Mouse (Mus musculus) layer of hippocampus, adult 2 months (tissue): ENCODE data around the gene Gng2. TPM values are rescaled to one million over a fixed set of nuclear protein-coding genes. Genes with fewer than 3 reads are reported as not detected.

Source experiments
- DNase-seq, 2 experiments: peaks; one replicate each; pipeline ENCODE4 v3.0.0; 2022; ENCODE audit warnings: low spot score in 2 of 2
- H3K27ac ChIP-seq: fragments of 200-600 bp; 2 replicates; pipeline ENCODE4 v1.8.1; 2022
- H3K4me3 ChIP-seq: fragments of 200-600 bp; 2 replicates; pipeline ENCODE4 v1.8.1; 2022; ENCODE audit warnings: mild to moderate bottlenecking
- CTCF ChIP-seq: fragments of 200-600 bp; conservative IDR thresholded peaks from 2 replicates; pipeline ENCODE4 v1.8.1; 2022; ENCODE audit warnings: antibody characterized with exemption, mild to moderate bottlenecking, moderate library complexity
- long read RNA-seq, 2 experiments: library from polyadenylated mRNA; stranded (forward); transcript quantifications; one replicate each; pipeline ENCODE4 v2.0.0; 2021; ENCODE audit warnings: borderline mapping rate in 2 of 2
- total RNA-seq, 2 experiments: library from RNA; stranded (reverse); gene quantifications; 2 replicates each; pipeline ENCODE4 v1.2.3; 2021

The Gng2 gene
- 100 to 1,000 TPM; 285 to 305 TPM for total RNA-seq
- long read RNA-seq, experiment 1, transcript Gng2-204 (4 exons, 3,826 nt) = major isoform, 16 of 26 reads
- long read RNA-seq, experiment 1, partial matches to known transcripts = 0 of 26 reads
- long read RNA-seq, experiment 1, other reads (novel, unspliced or antisense) = 6 of 26 reads
- long read RNA-seq, experiment 2, transcript Gng2-204 (4 exons, 3,826 nt) = major isoform, 22 of 43 reads
- long read RNA-seq, experiment 2, partial matches to known transcripts = 1 of 43 reads
- long read RNA-seq, experiment 2, other reads (novel, unspliced or antisense) = 16 of 43 reads

DNA sequence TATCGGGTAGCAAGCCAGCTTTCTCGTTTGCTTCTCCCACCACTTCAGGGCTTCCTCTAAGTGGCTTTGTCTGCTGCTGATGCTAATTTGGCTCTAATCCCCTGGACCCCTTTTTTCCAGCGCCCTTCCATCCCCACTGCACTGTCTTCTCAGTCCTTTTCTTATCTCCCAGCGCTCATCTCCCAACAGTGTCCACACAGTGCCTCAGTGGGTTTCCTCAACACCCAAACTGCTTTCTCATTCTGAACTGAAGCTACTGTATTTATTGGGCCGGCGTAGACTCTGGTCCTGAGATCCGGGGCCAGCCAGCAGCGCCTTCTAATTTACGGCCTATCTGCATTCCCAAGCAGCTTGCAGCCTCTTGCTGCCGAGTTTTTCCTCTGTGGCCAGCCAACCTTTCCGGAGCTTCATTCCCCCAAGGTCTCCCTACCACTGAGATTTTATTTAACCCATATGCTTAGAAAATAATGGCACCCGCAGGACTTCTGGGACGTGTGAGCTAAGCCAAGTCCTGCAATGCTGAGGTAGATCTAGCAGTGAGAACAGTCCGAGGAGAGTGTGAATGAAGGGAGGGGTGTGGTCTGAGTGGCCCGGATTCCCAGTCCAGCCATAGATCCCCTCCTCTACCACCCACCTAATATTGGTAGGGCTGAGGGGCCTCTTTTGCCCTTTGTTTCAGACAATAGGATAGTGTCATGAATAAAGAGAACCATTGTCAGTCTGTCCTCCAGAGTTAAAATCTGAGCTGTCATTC, at the start of gene Gng2:
Gene Gng2, minus strand, starts transcription at position 357 of the 754 bp plus-strand sequence.
- TF ChIP-seq CTCF = no peak
- Histone ChIP-seq H3K4me3 (peak within 1 kb of the TSS; percentile 73), H3K27ac (peak within 1 kb of the TSS; percentile 94)
- no peak for DNase-seq

GRCm38 (mm10) chr14:20024888-20025719, 47.7 kb upstream of the Gng2 start:
- TF ChIP-seq CTCF = no peak
- DNase-seq = no peak
- no peak overlapping the region for H3K27ac ChIP-seq
- no peak overlapping the region for H3K4me3 ChIP-seq

DNA sequence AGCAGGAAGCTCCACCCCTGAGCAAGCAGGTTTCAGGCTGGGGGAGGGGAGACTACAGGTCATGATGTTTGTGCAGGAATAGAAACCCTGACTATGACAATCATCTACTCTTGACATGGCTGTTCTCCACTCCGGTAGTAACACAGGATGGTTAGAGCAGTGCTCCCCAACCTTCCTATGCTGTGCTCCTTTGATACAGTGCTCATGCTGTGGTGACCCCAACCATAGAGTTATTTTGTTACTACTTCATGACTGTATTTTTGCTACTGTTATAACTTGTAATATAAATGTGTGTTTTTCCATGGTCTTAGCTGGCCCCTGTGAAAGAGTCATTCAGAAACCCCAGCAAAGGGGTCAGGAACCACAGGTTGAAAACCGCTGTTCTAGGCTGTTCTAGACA, 46.5 kb upstream of the Gng2 start:
- no peak for DNase-seq
- Histone ChIP-seq H3K27ac (no peak overlapping the region), H3K4me3 (no peak overlapping the region)
- TF ChIP-seq CTCF = no peak

DNA sequence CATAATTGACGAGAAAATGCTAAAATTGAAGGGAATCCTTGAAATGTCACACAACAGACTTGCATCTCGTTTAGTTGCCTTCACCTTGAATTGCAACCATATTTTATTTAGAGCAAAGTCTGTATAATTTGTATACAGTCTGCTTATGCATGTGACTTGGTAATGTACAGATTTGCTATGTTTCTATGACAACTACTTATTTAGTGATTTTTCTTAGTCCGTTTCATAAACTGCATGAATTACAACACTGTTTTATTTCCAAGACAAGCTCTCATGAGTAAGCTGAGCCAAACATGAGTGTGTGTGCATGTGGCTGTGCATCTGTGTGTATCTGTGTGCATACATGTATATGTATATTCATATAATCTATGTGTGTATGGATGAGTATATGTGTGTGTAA, 42.1 kb upstream of the Gng2 start:
- DNase-seq = no peak
- no peak overlapping the region for H3K27ac ChIP-seq
- H3K4me3 ChIP-seq = no peak overlapping the region
- no peak for TF ChIP-seq CTCF

GRCm38 (mm10) chr14:20012506-20013275, 35.3 kb upstream of the Gng2 start:
- H3K4me3 ChIP-seq = no peak overlapping the region
- no peak overlapping the region for H3K27ac ChIP-seq
- no peak for DNase-seq
- TF ChIP-seq CTCF = no peak

DNA sequence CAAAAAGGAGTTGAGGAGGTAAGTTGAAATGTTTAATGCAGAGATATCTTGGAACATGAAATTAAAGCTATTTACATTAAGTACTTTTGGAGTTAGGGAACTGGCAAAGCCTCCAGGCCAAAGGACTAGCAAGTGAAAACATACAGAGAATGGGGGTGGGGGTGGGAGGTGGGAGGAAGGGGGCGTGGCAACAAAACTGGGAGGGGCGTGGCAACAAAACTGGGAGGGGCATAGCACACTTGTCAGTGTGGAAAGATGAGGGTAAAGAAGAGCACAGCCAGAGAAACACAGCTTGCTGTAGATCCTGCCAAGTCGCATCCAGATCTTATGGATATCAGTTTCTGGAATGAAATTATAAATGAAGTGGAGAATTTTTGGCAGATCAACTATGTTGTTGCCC, 30.0 kb upstream of the Gng2 start:
- no peak overlapping the region for H3K4me3 ChIP-seq
- no peak for DNase-seq
- no peak overlapping the region for H3K27ac ChIP-seq
- no peak for TF ChIP-seq CTCF

- Histone ChIP-seq H3K4me3 (no peak overlapping the region), H3K27ac (no peak overlapping the region)
- DNase-seq = no peak
- TF ChIP-seq CTCF = peak; percentile 28; the same call in 1 of the 2 replicates
Measured at GRCm38 (mm10) chr14:20004777-20005289, 27.4 kb upstream of the Gng2 start.

GRCm38 (mm10) chr14:19996853-19997252, 19.4 kb upstream of the Gng2 start:
- no peak for DNase-seq
- no peak overlapping the region for H3K4me3 ChIP-seq
- H3K27ac ChIP-seq = no peak overlapping the region
- TF ChIP-seq CTCF = no peak

DNA sequence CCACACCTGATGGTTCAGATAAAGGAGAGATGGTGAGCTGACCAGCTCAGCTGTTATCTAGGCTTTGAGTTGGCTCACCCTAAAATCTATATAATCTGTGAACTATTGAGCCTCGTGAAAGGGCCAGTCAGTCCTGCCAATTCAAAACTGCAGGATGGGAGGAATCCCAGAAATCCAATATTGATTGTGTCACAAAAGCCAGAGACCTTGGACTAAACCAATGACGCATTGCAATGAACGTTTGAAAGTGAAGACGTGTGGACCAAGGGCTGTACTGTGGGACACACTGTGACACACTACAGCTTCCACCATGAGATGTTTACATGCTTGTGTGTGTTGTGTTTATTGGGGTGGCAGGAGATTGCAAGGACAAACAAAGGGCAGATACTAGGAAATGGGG, 18.5 kb upstream of the Gng2 start:
- no peak overlapping the region for H3K27ac ChIP-seq
- no peak for DNase-seq
- H3K4me3 ChIP-seq = no peak overlapping the region
- no peak for TF ChIP-seq CTCF

- Histone ChIP-seq H3K27ac (no peak overlapping the region), H3K4me3 (no peak overlapping the region)
- TF ChIP-seq CTCF = no peak
- no peak for DNase-seq
Measured at GRCm38 (mm10) chr14:19994068-19994467, 16.6 kb upstream of the Gng2 start.

- no peak overlapping the region for H3K27ac ChIP-seq
- TF ChIP-seq CTCF = no peak
- DNase-seq = no peak
- no peak overlapping the region for H3K4me3 ChIP-seq
Measured at GRCm38 (mm10) chr14:19993570-19993883, 16.1 kb upstream of the Gng2 start.

DNA sequence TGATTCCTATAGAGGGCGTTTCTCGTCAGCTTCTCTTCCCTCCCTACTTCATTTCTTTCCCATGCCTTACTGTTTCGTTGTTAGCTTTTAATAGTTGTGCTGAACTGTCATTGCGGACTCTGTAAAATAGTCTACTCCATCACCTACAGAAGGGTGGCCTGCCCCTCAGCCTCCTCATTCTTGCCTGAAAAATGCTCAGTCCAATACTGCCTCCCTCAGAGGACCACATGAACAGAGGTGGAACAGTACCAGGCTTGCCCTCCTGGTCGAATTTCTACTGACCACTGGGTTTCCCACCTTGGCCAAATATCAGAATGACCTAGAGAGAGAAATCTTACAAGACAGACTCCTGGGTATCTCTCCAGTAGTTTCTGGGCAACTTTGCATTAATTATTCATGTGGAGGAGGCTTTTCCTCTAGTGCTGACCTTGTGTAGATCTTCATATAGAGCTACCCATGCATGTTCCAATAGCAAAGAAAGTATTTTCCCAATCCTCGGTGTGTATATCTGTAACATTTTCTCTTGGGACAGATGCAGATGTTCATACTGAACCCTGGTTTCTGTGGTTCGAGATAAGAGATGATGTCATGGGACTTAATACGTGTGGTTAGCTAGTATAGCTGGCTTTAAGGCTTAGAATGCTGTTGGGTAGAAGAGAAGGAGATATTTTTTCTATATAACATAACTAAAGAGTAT, 15.6 kb upstream of the Gng2 start:
- no peak overlapping the region for H3K4me3 ChIP-seq
- no peak for TF ChIP-seq CTCF
- no peak overlapping the region for H3K27ac ChIP-seq
- DNase-seq = no peak
